Mouse (Mus musculus) neural tube, embryonic 13.5 days (tissue): ENCODE data around the gene Zcchc14. TPM values are rescaled to one million over a fixed set of nuclear protein-coding genes. Genes with fewer than 3 reads are reported as not detected.
A peak's percentile ranks its signal among the peaks of the same experiment; 100 is the strongest.
"Not testable (repeated sequence)": the region's sequence is repeated elsewhere in the genome, so short reads cannot be mapped to it uniquely, and the experiment has no call there.

Experiments
- ATAC-seq: fragments of 200-750 bp; cut with Nextera tagmentation; 2 replicates; pipeline ENCODE4 v1.8.0; 2017; ENCODE audit warnings: low read depth, mild to moderate bottlenecking, moderate TSS enrichment, moderate library complexity
- H3K27ac ChIP-seq: fragments of 300-500 bp; sonication (generic); replicated peaks from 2 replicates; pipeline ENCODE4 v1.5.1; 2015; ENCODE audit warnings: moderate library complexity, mild to moderate bottlenecking, inconsistent platforms
- H3K27me3 ChIP-seq: fragments of 300-500 bp; sonication (generic); 2 replicates; pipeline ENCODE4 v1.6.1; 2015; ENCODE audit warnings: mild to moderate bottlenecking, inconsistent platforms
- H3K36me3 ChIP-seq: fragments of 300-500 bp; sonication (generic); 2 replicates; pipeline ENCODE4 v1.6.1; 2015; ENCODE audit warnings: mild to moderate bottlenecking, inconsistent platforms
- H3K4me1 ChIP-seq: fragments of 300-500 bp; sonication (generic); replicated peaks from 2 replicates; pipeline ENCODE4 v1.6.1; 2015; ENCODE audit warnings: inconsistent platforms
- H3K4me2 ChIP-seq: fragments of 300-500 bp; sonication (generic); 2 replicates; pipeline ENCODE4 v1.6.1; 2015; ENCODE audit warnings: inconsistent platforms, mild to moderate bottlenecking, moderate library complexity
- H3K4me3 ChIP-seq: fragments of 300-500 bp; sonication (generic); 2 replicates; pipeline ENCODE4 v1.5.1; 2015; ENCODE audit warnings: mild to moderate bottlenecking, inconsistent platforms
- H3K9ac ChIP-seq: fragments of 300-500 bp; sonication (generic); 2 replicates; pipeline ENCODE4 v1.6.1; 2015; ENCODE audit warnings: moderate library complexity, mild to moderate bottlenecking, inconsistent platforms
- H3K9me3 ChIP-seq: fragments of 300-500 bp; sonication (generic); 2 replicates; pipeline ENCODE4 v1.6.1; 2016; ENCODE audit warnings: inconsistent platforms
- WGBS: fragments of 180-500 bp; shearing (Covaris S2); methylation state at CpG from one replicate; pipeline ENCODE4 v1.1.7; 2015; 5-methylcytosine and 5-hydroxymethylcytosine counted together
- polyA plus RNA-seq: library from polyadenylated mRNA; unstranded; fragments of >200 nt; fragmentation: Nextera tagmentation; extraction: Ambion mirVana; gene quantifications from 2 replicates; pipeline ENCODE4 v1.2.1, GENCODE M21; 2015

Gene Zcchc14
- polyA plus RNA-seq, 1 experiment from 2014 or later, result 22.2 TPM

DNA sequence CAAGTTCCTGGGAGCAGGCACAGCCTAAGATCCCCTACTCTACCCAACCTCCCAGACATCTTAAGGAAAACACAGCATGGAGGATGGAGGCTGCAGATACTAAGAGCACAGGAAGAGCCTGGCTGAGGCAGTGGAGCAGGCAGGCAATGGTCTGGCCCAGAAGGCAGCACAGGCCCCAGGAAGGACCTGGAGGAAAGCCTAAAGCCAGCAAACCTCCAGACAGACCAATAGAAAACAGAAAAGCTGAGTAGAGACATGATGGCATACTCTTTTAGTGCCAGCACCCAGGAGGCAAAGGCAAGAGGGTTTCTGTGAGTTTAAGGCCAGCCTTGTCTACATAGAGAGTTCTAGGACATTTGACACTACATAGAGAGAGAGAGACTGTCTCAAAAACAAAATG lies 39.3 kb downstream of the Zcchc14 start:
- H3K27ac ChIP-seq, result no peak overlapping the region
- ATAC-seq, result no peak
- no peaks in the 10 kb centered on the region for H3K9me3 ChIP-seq
- no peaks in the 10 kb centered on the region for H3K27me3 ChIP-seq
- H3K4me1 ChIP-seq, result peaks cover 18% of the 10 kb centered on the region
- H3K4me3 ChIP-seq, result no peak overlapping the region
- H3K9ac ChIP-seq, result no peak overlapping the region
- H3K36me3 ChIP-seq, result peaks cover 52% of the 10 kb centered on the region
- H3K4me2 ChIP-seq, result no peak overlapping the region

DNA sequence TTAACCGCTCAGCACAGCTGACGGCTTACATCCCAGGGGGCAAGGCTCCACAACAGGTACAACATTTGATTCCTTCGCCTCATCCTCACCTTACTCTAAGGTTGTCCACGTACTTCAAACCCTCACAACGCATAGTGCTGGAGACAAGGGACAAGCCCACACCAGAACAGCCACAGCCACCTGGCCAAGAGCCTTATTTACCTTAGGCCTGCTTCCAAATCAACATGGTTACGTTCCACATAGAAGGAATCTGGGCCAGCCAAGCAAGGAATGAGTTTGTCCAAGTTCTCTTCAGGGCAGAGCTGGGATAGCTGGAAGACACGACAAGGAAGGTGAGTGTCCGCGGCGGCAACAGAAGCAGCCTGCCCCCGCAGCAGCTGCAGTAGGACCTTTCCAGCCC lies 42.8 kb downstream of the Zcchc14 start:
- no peak overlapping the region for H3K27ac ChIP-seq

DNA sequence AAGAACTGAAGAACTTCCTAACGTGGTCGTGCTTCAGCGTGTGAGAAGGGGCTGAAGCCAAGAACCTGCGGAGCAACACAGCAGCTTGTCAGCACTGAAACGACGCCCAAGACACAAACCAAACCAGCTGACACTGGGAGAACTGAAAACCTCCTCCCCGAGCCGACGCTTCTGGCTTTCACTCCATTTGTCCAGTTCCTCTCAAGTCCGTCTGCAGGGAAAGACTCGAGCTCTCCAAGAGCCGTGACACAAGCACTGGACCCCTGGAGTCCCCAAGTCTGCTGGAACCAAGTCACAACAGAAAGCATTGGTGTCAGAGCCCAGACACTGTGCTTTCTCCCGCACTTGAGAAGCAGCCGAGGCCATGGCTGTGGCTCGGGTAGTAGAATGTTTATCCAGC lies 43.5 kb downstream of the Zcchc14 start:
- Histone ChIP-seq H3K4me1 (0 out of 2 replicates have a peak, but pooled peaks cover 11% of the 10 kb centered on the region), H3K9ac (no peak overlapping the region), H3K36me3 (peaks cover 69% of the 10 kb centered on the region), H3K27me3 (no peaks in the 10 kb centered on the region), H3K4me3 (no peak overlapping the region), H3K4me2 (no peak overlapping the region), H3K9me3 (no peaks in the 10 kb centered on the region), H3K27ac (no peak overlapping the region)
- no peak for ATAC-seq
- 95% methylated on average over 15 of the region's 15 CpGs for WGBS

More for the DNA sequence above, 42.8 kb downstream of the Zcchc14 start:
- 93% methylated on average over 11 of the region's 11 CpGs for WGBS
- Histone ChIP-seq H3K4me2 (no peak overlapping the region), H3K27me3 (no peaks in the 10 kb centered on the region), H3K9me3 (no peaks in the 10 kb centered on the region), H3K9ac (no peak overlapping the region), H3K4me3 (no peak overlapping the region), H3K36me3 (peaks cover 63% of the 10 kb centered on the region), H3K4me1 (0 out of 2 replicates have a peak, but pooled peaks cover 11% of the 10 kb centered on the region)
- ATAC-seq, result no peak

DNA sequence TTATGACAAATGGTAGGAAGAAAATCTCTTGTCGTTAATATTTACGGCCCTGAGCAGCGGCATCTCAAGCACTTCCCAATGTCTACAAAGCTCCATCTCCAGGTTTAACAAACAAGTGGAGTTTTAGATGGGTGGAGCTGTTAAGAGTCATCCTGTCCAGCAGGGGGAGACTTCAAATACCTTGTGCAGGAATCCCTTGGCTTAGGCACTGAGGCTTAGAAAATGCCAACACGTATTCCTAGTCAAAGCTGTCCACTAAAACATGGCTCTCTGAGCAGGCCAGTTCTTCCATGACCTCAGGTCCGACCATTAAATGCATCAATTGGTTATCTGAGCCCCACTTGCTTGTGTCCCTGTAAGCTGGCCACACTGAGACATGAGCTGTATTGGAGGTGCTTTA lies 45.0 kb downstream of the Zcchc14 start:
- no peak for ATAC-seq
- Histone ChIP-seq H3K27ac (no peak overlapping the region), H3K4me3 (no peak overlapping the region), H3K4me2 (no peak overlapping the region), H3K27me3 (no peaks in the 10 kb centered on the region), H3K9ac (no peak overlapping the region), H3K36me3 (peaks cover 85% of the 10 kb centered on the region), H3K4me1 (no peaks in the 10 kb centered on the region), H3K9me3 (no peaks in the 10 kb centered on the region)
- WGBS, result 88% methylated on average over 5 of the region's 5 CpGs

- H3K27ac ChIP-seq, result no peak overlapping the region
- H3K27me3 ChIP-seq, result no peaks in the 10 kb centered on the region
- 96% methylated on average over 12 of the region's 12 CpGs for WGBS
- peaks cover 98% of the 10 kb centered on the region for H3K36me3 ChIP-seq
- no peak overlapping the region for H3K4me3 ChIP-seq
- no peaks in the 10 kb centered on the region for H3K9me3 ChIP-seq
- no peak overlapping the region for H3K4me2 ChIP-seq
- no peak overlapping the region for H3K9ac ChIP-seq
- no peaks in the 10 kb centered on the region for H3K4me1 ChIP-seq
- ATAC-seq, result no peak
Observed at GRCm38 (mm10) chr8:121603801-121604200, 48.9 kb downstream of the Zcchc14 start.

DNA sequence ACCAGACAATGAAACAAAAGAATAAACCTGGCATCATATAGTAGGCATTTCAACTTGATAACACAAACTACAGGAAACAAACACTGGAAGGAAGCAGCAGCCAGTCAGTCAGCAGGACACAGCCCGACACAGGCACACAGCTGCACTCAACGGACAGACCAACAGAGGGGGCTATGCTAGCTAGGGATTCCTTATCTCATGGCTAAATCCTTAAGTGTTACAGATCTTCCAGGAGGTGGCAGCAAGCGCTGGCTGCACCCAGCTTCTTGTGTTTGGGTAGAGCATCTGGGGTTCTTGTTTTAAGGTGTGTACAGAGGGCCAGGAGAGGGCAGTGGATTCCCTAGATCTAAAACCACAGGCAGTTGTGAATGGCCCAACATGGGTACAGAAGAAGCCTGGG lies 49.8 kb downstream of the Zcchc14 start:
- Histone ChIP-seq H3K9ac (no peak overlapping the region), H3K9me3 (no peaks in the 10 kb centered on the region), H3K4me2 (no peak overlapping the region), H3K4me3 (no peak overlapping the region), H3K27ac (no peak overlapping the region), H3K27me3 (no peaks in the 10 kb centered on the region), H3K36me3 (peaks cover 95% of the 10 kb centered on the region), H3K4me1 (no peaks in the 10 kb centered on the region)
- no peak for ATAC-seq
- 36% methylated on average over 3 of the region's 3 CpGs for WGBS

GRCm38 (mm10) chr8:121602411-121602810 lies 50.3 kb downstream of the Zcchc14 start:
- Histone ChIP-seq H3K27me3 (no peaks in the 10 kb centered on the region), H3K9me3 (no peaks in the 10 kb centered on the region), H3K9ac (no peak overlapping the region), H3K4me3 (no peak overlapping the region), H3K4me1 (no peaks in the 10 kb centered on the region), H3K4me2 (no peak overlapping the region), H3K36me3 (peaks cover 95% of the 10 kb centered on the region), H3K27ac (no peak overlapping the region)
- WGBS, result 95% methylated on average over 12 of the region's 12 CpGs
- no peak for ATAC-seq

DNA sequence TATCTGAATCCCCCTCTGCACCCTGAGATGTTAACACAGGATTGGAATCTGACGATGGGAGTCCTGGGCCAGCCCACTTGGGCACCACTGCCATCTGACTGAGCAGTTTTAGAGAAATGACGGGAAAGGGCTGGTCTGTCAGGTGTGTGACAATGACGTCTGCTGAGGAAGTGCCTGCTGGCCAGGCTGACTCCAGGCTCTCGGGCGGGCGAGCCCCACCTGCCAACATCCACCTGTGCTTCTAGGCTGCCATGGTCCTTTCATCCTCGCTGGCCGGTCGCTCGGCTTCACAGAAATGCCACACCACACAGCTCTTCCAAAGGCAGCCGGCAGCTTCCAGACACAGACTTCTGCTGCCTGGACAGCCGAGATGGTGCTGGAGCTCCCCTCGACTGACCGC lies 52.9 kb downstream of the Zcchc14 start:
- 91% methylated on average over 14 of the region's 14 CpGs for WGBS
- Histone ChIP-seq H3K4me2 (no peak overlapping the region), H3K27me3 (no peaks in the 10 kb centered on the region), H3K27ac (no peak overlapping the region), H3K4me1 (no peaks in the 10 kb centered on the region), H3K36me3 (peaks cover 90% of the 10 kb centered on the region), H3K9me3 (no peaks in the 10 kb centered on the region), H3K9ac (no peak overlapping the region), H3K4me3 (no peak overlapping the region)
- no peak for ATAC-seq

DNA sequence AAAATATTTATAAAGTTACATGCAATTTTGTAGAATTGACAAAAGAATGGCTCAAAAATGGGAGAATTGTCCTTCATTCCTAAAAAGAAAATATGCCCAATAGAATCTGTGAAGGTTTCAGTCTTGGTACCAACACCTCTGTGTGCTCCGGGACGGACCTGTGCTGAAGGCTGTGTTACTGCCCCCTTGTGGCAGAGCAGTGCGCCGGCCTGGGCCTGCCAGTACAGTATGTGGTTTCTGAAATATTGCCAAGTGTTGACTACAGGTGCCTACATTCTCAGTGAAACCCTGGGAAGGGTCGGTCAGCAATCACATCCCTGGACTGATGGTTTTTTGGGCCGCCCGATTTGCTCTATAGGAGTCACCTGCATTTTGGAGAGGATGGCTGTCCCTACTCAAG lies 53.8 kb downstream of the Zcchc14 start:
- no peaks in the 10 kb centered on the region for H3K9me3 ChIP-seq
- no peaks in the 10 kb centered on the region for H3K27me3 ChIP-seq
- no peak overlapping the region for H3K4me3 ChIP-seq
- no peak overlapping the region for H3K4me2 ChIP-seq
- H3K27ac ChIP-seq, result no peak overlapping the region
- ATAC-seq, result peak; percentile 77
- no peaks in the 10 kb centered on the region for H3K4me1 ChIP-seq
- peaks cover 90% of the 10 kb centered on the region for H3K36me3 ChIP-seq
- no peak overlapping the region for H3K9ac ChIP-seq
- WGBS, result 35% methylated on average over 7 of the region's 7 CpGs

- H3K36me3 ChIP-seq, result peaks cover 90% of the 10 kb centered on the region
- no peaks in the 10 kb centered on the region for H3K9me3 ChIP-seq
- no peak overlapping the region for H3K4me3 ChIP-seq
- H3K9ac ChIP-seq, result no peak overlapping the region
- H3K4me1 ChIP-seq, result 0 out of 2 replicates have a peak, but pooled peaks cover 5% of the 10 kb centered on the region
- ATAC-seq, result no peak
- no peak overlapping the region for H3K27ac ChIP-seq
- 96% methylated on average over 7 of the region's 7 CpGs for WGBS
- H3K4me2 ChIP-seq, result no peak overlapping the region
- H3K27me3 ChIP-seq, result no peaks in the 10 kb centered on the region
Observed at GRCm38 (mm10) chr8:121598190-121598589, 54.5 kb downstream of the Zcchc14 start.

GRCm38 (mm10) chr8:121597492-121597891 lies 55.2 kb downstream of the Zcchc14 start:
- H3K27ac ChIP-seq, H3K9me3 ChIP-seq, H3K27me3 ChIP-seq, H3K4me3 ChIP-seq, ATAC-seq, H3K9ac ChIP-seq, H3K4me2 ChIP-seq: not testable (repeated sequence)
- 77% methylated on average over 2 of the region's 2 CpGs for WGBS
- H3K36me3 ChIP-seq, result peaks cover 84% of the 10 kb centered on the region
- peaks cover 12% of the 10 kb centered on the region for H3K4me1 ChIP-seq

DNA sequence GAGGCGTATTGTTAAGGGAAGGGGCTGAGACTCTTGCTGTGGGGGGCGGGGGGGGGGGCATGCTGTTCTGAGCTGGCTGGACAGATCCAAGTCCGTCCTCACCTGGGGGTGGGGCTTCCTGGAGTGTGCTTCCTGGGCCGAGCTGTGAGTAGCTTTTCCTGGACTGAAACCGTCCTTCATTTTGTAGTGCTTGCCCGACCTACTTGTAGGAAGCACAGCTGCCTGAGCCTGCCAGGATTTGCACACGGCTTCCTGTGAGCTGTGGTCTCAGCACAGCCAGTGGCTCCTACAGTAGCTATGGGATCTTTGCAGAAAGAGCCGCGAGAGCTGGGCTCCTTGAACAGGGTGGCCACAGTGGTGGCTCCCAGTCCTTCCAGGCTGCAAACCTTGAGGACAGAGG lies 58.7 kb downstream of the Zcchc14 start:
- Histone ChIP-seq H3K4me2 (no peak overlapping the region), H3K4me1 (peaks cover 34% of the 10 kb centered on the region)
- WGBS, result 84% methylated on average over 9 of the region's 9 CpGs

DNA sequence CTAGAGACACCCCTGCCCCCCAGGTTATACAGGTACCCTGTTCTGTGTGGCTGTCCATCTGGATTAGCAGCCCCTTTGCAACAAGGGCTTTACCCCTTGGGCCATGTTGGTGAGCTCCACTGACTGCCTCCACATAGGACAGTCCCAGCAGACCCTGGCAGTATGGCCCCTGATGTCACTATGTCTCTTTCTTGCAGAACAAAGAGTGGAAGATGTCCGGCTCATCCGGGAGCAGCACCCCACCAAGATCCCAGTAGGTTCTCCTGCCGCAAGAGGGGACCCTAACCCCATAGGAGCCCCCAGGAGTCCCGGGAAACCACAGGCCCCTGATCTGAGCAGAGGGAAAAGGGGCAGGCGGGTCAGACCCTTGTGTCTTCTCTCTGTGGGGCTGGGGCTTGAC lies 59.4 kb downstream of the Zcchc14 start:
- no peak overlapping the region for H3K27ac ChIP-seq
- peaks cover 47% of the 10 kb centered on the region for H3K36me3 ChIP-seq
- H3K9ac ChIP-seq, result no peak overlapping the region
- H3K4me1 ChIP-seq, result peaks cover 34% of the 10 kb centered on the region
- no peak overlapping the region for H3K4me2 ChIP-seq
- H3K4me3 ChIP-seq, result no peak overlapping the region
- no peak for ATAC-seq
- H3K9me3 ChIP-seq, result no peaks in the 10 kb centered on the region
- no peaks in the 10 kb centered on the region for H3K27me3 ChIP-seq
- 92% methylated on average over 5 of the region's 5 CpGs for WGBS

More for the DNA sequence above, 58.7 kb downstream of the Zcchc14 start:
- H3K4me3 ChIP-seq, result no peak overlapping the region
- no peaks in the 10 kb centered on the region for H3K9me3 ChIP-seq
- no peak overlapping the region for H3K9ac ChIP-seq
- H3K27me3 ChIP-seq, result no peaks in the 10 kb centered on the region
- no peak overlapping the region for H3K27ac ChIP-seq
- ATAC-seq, result no peak
- peaks cover 50% of the 10 kb centered on the region for H3K36me3 ChIP-seq
